Mouse (Mus musculus) cerebellum, adult 9-11 months (tissue): Measurements from ENCODE around the gene Top1.
"Not testable (repeated sequence)": the region's sequence is repeated elsewhere in the genome, so short reads cannot be mapped to it uniquely, and the experiment has no call there.

ENCODE experiments used
- DNase-seq: peaks from one replicate; pipeline ENCODE4 v3.0.0; 2022

The Top1 gene

GRCm38 (mm10) chr2:160639911-160640717 is 5.6 kb upstream of the Top1 start:
- DNase-seq, result no peak

DNA sequence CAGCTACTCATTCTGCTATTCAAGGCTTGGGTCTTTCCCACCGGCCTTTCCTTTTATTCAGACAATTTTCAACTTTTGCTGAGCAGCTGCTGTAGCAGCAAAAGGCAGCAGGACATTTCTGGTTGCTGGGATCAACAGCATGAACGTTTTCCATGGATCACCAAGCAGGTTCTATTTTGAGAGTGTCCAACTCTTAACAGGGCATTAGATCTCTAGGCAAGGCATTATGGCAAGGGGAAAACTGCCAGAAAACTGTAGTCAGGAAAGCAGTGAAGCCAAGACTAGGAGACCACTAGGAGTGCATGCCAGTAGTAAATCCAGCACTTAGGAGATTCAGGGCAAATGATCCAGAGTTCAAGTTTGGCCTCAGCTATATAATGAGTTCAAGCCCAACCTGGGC is 4.5 kb upstream of the Top1 start:
- DNase-seq, result no peak

- peak; percentile 55 for DNase-seq
Observed at GRCm38 (mm10) chr2:160646144-160646844, 606 bp downstream of the Top1 start.

GRCm38 (mm10) chr2:160646845-160647178 is 1.1 kb downstream of the Top1 start:
- DNase-seq, result no peak

GRCm38 (mm10) chr2:160648097-160648496 is 2.4 kb downstream of the Top1 start:
- no peak for DNase-seq

DNA sequence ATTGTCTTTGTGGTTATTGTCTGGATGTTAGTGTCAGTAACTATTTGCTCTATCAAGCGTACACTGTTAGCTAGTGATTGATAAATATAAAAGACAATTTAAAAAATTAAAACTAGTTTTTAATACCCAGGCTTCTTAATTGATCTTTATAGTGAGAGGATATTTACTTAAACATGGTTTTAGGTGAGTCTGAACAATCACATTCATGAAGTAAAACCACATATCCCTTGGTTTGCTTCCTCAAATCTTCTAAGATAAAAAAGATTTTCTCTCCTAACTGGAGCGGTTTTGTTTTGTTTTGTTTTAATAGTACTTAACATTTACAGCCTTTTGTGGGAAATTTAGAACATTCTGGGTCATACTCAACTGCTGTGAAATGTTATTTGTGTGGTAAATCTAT is 3.4 kb downstream of the Top1 start:
- no peak for DNase-seq

DNA sequence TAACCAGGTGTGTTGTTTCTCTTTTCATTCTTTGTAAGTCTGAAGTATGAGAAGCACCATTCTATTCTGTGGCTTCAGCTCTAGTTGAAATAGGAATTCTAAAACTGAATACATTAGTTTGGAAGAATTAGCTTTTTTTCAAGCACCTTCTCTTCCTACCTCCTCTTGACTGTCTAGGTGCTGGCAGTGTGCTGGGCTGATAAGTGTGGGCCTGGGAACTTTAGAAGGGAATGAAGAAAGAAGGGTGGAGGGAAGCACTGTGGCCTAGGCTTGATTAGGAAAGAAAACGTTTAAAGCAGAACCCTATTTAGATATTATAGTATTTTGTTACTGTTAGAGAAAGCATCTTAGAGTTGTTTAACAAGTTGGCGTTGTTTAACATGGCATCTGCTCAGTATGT is 5.5 kb downstream of the Top1 start:
- no peak for DNase-seq

GRCm38 (mm10) chr2:160653218-160653617 is 7.5 kb downstream of the Top1 start:
- DNase-seq, result no peak

- peak; percentile 62 for DNase-seq
Observed at GRCm38 (mm10) chr2:160655561-160655960, 9.9 kb downstream of the Top1 start.

DNA sequence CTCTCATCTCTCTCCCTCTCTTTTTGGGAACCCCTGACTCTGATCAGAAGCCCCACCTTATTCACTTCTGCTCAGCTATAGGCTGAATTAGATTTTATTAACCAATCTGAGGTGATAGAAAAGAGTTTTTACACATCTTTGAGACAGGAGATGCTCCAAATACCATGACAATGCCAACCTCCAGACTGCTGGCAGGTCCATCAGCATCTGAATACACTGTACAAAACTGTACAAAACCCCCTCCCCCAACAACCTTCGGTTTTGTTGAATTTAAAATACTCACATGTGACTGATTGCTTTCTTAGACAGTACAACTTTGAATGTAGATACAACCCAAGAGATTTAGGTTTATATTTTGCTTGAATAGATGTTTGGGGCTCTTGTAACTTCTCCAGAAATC is 10.5 kb downstream of the Top1 start:
- DNase-seq, result no peak

DNA sequence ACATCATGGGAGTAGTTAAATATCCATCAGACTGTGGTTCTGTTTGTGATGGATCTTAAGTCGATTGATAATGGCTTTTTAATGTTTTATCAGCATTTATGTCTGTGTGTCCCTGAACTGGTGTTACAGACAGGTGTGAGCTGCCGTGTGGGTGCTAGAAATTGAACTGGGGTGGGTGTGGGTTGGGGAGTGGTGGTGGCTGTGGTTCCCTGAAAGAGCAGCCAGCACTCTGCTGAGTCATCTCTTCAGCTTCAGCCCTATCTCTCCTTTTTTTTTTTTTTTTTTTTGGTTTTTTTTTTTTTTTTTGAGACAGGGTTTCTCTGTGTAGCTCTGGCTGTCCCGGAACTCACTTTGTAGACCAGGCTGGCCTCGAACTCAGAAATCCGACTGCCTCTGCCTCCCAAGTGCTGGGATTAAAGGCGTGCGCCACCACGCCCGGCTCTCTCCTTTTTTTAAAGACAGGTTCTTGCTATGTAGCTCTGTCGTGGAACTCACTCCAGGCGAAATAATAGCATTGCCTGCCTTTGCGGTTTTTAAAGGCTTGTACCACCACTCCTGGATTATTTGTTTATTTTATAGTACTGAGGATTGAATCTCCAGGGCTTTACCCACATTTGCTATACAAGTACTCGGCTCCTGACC is 12.2 kb downstream of the Top1 start:
- DNase-seq, result no peak

GRCm38 (mm10) chr2:160658811-160659210 is 13.1 kb downstream of the Top1 start:
- DNase-seq, result no peak

GRCm38 (mm10) chr2:160664421-160664820 is 18.7 kb downstream of the Top1 start:
- DNase-seq, result no peak

DNA sequence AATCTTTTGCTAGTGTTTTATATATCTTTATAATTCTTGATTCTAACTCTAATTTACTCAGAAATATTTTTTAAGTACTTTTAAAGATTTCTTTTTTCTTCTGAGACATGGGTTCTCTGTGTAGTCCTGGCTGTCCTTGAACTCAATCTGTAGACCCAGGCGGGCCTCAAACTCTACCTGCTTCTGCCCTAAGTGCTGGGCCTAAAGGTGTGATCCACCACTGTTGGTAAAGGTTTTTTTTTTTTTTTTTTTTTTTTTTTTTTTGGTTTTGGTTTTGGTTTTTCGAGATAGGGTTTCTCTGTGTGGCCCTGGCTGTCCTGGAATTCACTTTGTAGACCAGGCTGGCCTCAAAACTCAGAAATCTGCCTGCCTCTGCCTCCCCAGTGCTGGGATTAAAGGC is 19.3 kb downstream of the Top1 start:
- DNase-seq, result not testable (repeated sequence)

GRCm38 (mm10) chr2:160667259-160667658 is 21.6 kb downstream of the Top1 start:
- no peak for DNase-seq

GRCm38 (mm10) chr2:160700271-160700670 is 54.6 kb downstream of the Top1 start:
- no peak for DNase-seq

- DNase-seq, result no peak
Observed at GRCm38 (mm10) chr2:160701603-160702002, 55.9 kb downstream of the Top1 start.

- DNase-seq, result no peak
Observed at GRCm38 (mm10) chr2:160702824-160703223, 57.1 kb downstream of the Top1 start.

DNA sequence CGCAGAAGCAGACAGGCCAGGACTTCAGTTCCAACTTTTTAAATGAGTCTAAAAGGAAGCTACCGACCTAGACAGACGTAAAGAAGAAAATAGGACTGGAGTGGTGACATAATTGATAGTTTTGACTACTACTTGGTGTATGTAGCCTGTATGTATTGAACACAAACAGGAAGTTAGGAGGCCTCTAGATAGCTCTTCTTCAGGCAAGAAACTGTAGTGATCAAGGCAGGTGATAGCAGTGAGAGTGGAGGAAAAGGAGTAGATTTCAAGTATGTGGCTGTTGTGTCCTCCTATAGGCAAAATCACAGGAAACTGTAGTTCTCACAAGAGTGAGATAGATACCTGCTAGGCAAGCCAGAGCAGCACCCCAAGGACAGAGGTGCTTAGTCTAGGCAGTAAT is 62.0 kb downstream of the Top1 start:
- no peak for DNase-seq

GRCm38 (mm10) chr2:160715463-160716030 is 69.9 kb downstream of the Top1 start:
- no peak for DNase-seq

- DNase-seq, result peak; percentile 30
Observed at GRCm38 (mm10) chr2:160717269-160717668, 71.6 kb downstream of the Top1 start.

DNA sequence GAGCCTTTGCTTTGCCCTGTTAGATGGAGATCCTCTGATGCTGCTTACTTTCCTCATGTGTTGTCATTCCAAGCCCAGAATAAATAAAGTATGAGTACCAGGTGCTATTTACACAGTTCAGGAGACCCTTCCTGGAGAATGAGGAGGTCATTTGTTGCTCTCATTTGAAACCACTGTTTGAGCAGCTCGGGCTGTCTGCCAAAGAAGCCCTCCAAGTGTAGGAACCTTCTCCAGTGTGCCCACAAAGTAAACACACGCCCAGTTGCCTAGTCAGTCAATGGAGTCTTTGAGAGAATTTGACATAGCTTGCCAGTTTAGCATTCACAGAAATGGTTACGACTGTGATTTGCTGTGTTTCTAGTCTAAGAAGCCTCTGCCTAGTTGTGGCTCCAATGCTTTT is 73.1 kb downstream of the Top1 start:
- DNase-seq, result no peak

GRCm38 (mm10) chr2:160722714-160723113 is 77.0 kb downstream of the Top1 start:
- no peak for DNase-seq
